Mouse (Mus musculus) hindbrain, embryonic 16.5 days (tissue): Measurements from ENCODE around the gene Gas7. TPM values are rescaled to one million over a fixed set of nuclear protein-coding genes. Genes with fewer than 3 reads are reported as not detected.

ENCODE experiments used
- ATAC-seq: fragments of 200-750 bp; cut with Nextera tagmentation; 2 replicates; pipeline ENCODE4 v1.8.0; 2017; ENCODE audit warnings: moderate TSS enrichment, moderate library complexity
- H3K27ac ChIP-seq: fragments of 300-500 bp; sonication (generic); 2 replicates; pipeline ENCODE4 v1.5.1; 2014; ENCODE audit warnings: low read depth, mild to moderate bottlenecking, control low read depth, low read length, moderate library complexity
- H3K27me3 ChIP-seq: fragments of 300-500 bp; sonication (generic); replicated peaks from 2 replicates; pipeline ENCODE4 v1.6.1; 2014; ENCODE audit warnings: low read length; ENCODE audit not compliant: control insufficient read depth, insufficient read depth
- H3K36me3 ChIP-seq: fragments of 300-500 bp; sonication (generic); 2 replicates; pipeline ENCODE4 v1.6.1; 2014; ENCODE audit warnings: mild to moderate bottlenecking, low read length, moderate library complexity, mixed read lengths; ENCODE audit not compliant: control insufficient read depth, insufficient read depth
- H3K4me1 ChIP-seq: fragments of 300-500 bp; sonication (generic); 2 replicates; pipeline ENCODE4 v1.6.1; 2014; ENCODE audit warnings: low read depth, low read length; ENCODE audit not compliant: control insufficient read depth, insufficient read depth
- H3K4me2 ChIP-seq: fragments of 300-500 bp; sonication (generic); 2 replicates; pipeline ENCODE4 v1.6.1; 2014; ENCODE audit warnings: mild to moderate bottlenecking, low read length, control low read depth, moderate library complexity
- H3K4me3 ChIP-seq: fragments of 300-500 bp; sonication (generic); 2 replicates; pipeline ENCODE4 v1.5.1; 2014; ENCODE audit warnings: mild to moderate bottlenecking, low read length, control low read depth, moderate library complexity
- H3K9ac ChIP-seq: fragments of 300-500 bp; sonication (generic); 2 replicates; pipeline ENCODE4 v1.6.1; 2014; ENCODE audit warnings: low read depth, mild to moderate bottlenecking, control low read depth, low read length, moderate library complexity
- H3K9me3 ChIP-seq: fragments of 300-500 bp; sonication (generic); 2 replicates; pipeline ENCODE4 v1.6.1; 2014; ENCODE audit warnings: mild to moderate bottlenecking, low read length, moderate library complexity; ENCODE audit not compliant: control insufficient read depth
- WGBS: fragments of 180-500 bp; shearing (Covaris S2); extraction: QIAGEN DNeasy Blood & Tissue Kit; methylation state at CpG from one replicate; pipeline ENCODE4 v1.1.7; 2014; 5-methylcytosine and 5-hydroxymethylcytosine counted together
- polyA plus RNA-seq: library from polyadenylated mRNA; unstranded; fragments of >200 nt; fragmentation: Nextera tagmentation; extraction: Ambion mirVana; gene quantifications from 2 replicates; pipeline ENCODE4 v1.2.1, GENCODE M21; 2015

Gene Gas7
- polyA plus RNA-seq, 1 experiment from 2014 or later: 34.8 TPM

GRCm38 (mm10) chr11:67647745-67648144 lies 192.5 kb downstream of the Gas7 start:
- WGBS: 36% methylated on average over 5 of the region's 5 CpGs
- no peaks in the 10 kb centered on the region for H3K27me3 ChIP-seq
- H3K9ac ChIP-seq: no peak overlapping the region
- no peak for ATAC-seq
- H3K4me1 ChIP-seq: peaks cover 9% of the 10 kb centered on the region
- no peak overlapping the region for H3K4me2 ChIP-seq
- H3K9me3 ChIP-seq: no peaks in the 10 kb centered on the region
- H3K4me3 ChIP-seq: no peak overlapping the region
- H3K36me3 ChIP-seq: no peaks in the 10 kb centered on the region
- H3K27ac ChIP-seq: no peak overlapping the region

- H3K4me2 ChIP-seq: no peak overlapping the region
- no peak for ATAC-seq
- no peaks in the 10 kb centered on the region for H3K27me3 ChIP-seq
- no peak overlapping the region for H3K9ac ChIP-seq
- H3K27ac ChIP-seq: no peak overlapping the region
- WGBS: 66% methylated on average over 11 of the region's 11 CpGs
- peaks cover 15% of the 10 kb centered on the region for H3K4me1 ChIP-seq
- H3K36me3 ChIP-seq: no peaks in the 10 kb centered on the region
- no peaks in the 10 kb centered on the region for H3K9me3 ChIP-seq
- no peak overlapping the region for H3K4me3 ChIP-seq
Observed at GRCm38 (mm10) chr11:67648651-67649407, 193.6 kb downstream of the Gas7 start.

DNA sequence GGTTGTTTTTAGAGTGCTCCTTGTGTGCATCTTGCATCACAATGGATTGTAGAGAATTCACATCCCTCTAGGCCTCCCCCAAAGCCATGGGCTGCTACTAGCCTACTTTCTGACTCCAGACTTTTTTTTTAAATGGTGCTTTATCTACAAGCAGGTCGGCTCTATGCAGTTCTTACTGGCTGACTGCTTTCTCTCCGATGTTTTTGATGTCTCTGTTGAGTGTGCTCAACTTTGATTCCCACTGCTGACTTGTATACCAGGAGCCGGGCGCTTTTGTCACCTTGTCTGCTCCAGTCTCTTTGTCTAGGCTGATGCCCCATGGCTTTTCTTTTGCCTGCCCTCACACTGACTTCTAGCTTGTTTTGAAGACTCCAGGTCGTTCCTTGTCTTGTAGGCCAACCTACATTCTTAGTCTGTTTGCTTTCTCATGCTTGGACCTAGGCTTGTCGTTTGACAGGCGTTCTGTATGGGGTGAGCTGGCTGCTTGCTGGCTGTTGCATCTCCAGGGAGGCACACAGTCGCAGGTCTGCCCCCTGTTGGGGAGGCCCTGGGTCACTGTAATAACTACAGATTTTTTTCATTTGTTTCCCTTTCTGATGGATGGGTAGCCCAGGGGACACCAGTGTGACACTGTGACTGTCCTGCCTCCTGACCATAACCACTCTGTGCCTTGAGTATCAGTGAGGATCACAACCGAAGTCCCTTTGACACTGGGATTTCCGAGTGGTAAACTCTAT lies 194.9 kb downstream of the Gas7 start:
- H3K4me1 ChIP-seq: peaks cover 18% of the 10 kb centered on the region
- no peak overlapping the region for H3K9ac ChIP-seq
- no peaks in the 10 kb centered on the region for H3K27me3 ChIP-seq
- H3K4me3 ChIP-seq: no peak overlapping the region
- WGBS: 49% methylated on average over 10 of the region's 10 CpGs
- no peak overlapping the region for H3K4me2 ChIP-seq
- no peak for ATAC-seq
- no peak overlapping the region for H3K27ac ChIP-seq
- H3K36me3 ChIP-seq: no peaks in the 10 kb centered on the region
- H3K9me3 ChIP-seq: no peaks in the 10 kb centered on the region

GRCm38 (mm10) chr11:67651731-67652130 lies 196.5 kb downstream of the Gas7 start:
- ATAC-seq: no peak
- 74% methylated on average over 6 of the region's 6 CpGs for WGBS
- peaks cover 24% of the 10 kb centered on the region for H3K4me1 ChIP-seq
- H3K9ac ChIP-seq: no peak overlapping the region
- H3K4me2 ChIP-seq: no peak overlapping the region
- H3K4me3 ChIP-seq: no peak overlapping the region
- H3K9me3 ChIP-seq: no peaks in the 10 kb centered on the region
- H3K27ac ChIP-seq: no peak overlapping the region
- H3K27me3 ChIP-seq: no peaks in the 10 kb centered on the region
- no peaks in the 10 kb centered on the region for H3K36me3 ChIP-seq

DNA sequence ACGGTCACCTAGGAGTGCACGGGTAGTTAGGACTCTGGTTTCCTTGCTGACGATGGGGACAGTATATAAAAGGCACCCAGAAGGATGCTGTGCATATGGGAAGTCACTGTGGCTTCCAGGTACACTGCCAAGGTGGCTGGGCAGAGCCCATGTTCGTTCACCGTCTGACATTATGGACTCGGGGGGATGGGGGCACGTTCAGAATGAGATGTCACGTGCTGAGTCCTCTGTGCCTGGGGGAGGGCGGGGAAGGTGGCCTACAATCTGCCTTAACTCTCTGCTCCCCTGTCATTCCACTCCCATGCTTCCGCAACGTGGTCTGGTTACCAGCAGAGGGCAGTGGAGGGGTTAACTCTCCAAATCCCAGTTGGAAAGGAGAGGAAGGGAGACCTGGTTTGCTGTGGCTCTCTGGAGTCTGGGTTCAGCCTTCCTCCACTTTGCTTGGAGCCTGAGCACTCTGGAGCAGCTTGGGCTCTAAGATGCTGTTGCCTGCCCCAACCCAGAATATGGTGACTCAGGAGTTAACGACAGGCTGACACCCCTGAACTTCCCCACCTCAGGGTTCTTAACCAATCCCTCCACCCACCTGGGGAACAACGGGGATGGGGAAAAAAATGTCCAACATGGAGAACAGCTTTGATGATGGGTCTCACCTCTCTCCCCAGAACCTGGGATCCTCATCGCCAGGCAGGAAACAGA lies 197.1 kb downstream of the Gas7 start:
- WGBS: 12% methylated on average over 14 of the region's 14 CpGs

DNA sequence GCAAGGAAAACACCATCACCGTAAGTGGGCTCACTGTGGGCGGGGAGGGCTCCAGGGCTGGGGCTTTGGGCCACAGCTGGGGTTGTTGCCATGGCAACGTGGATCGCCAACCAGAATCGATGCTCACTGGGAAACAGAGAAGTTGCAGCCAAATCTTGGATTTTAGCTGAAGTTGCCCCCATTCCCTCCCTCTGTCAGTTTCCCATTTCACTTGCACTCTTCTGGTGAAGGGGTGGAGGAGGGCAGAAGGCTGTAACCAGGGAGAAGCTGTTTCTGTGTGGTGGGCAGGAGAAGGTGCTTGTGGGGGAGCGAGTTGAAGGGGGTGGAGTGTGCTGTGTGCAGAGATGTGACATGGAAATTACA lies 197.6 kb downstream of the Gas7 start:
- H3K27me3 ChIP-seq: no peaks in the 10 kb centered on the region
- H3K9ac ChIP-seq: peak overlapping the region; percentile 38
- no peaks in the 10 kb centered on the region for H3K9me3 ChIP-seq
- no peak for ATAC-seq
- H3K4me1 ChIP-seq: peaks cover 24% of the 10 kb centered on the region
- no peak overlapping the region for H3K27ac ChIP-seq
- peak overlapping the region; percentile 22 for H3K4me3 ChIP-seq
- peak overlapping the region; percentile 39 for H3K4me2 ChIP-seq
- WGBS: 21% methylated on average over 6 of the region's 6 CpGs
- H3K36me3 ChIP-seq: no peaks in the 10 kb centered on the region

More for the DNA sequence above, 197.1 kb downstream of the Gas7 start:
- peak; percentile 34; the same call in 1 of the 2 replicates for ATAC-seq
- Histone ChIP-seq H3K36me3 (no peaks in the 10 kb centered on the region), H3K4me2 (peak overlapping the region; percentile 39), H3K9ac (peak overlapping the region; percentile 38), H3K27ac (no peak overlapping the region), H3K4me1 (peaks cover 24% of the 10 kb centered on the region), H3K27me3 (no peaks in the 10 kb centered on the region), H3K9me3 (no peaks in the 10 kb centered on the region), H3K4me3 (peak overlapping the region; percentile 22)

- Histone ChIP-seq H3K9ac (peak overlapping the region; percentile 27), H3K27ac (no peak overlapping the region), H3K36me3 (no peaks in the 10 kb centered on the region), H3K4me1 (peaks cover 24% of the 10 kb centered on the region), H3K27me3 (no peaks in the 10 kb centered on the region), H3K9me3 (no peaks in the 10 kb centered on the region), H3K4me2 (no peak overlapping the region; the same call in 1 of the 2 replicates), H3K4me3 (no peak overlapping the region)
- no peak for ATAC-seq
- WGBS: 91% methylated on average over 9 of the region's 9 CpGs
Observed at GRCm38 (mm10) chr11:67653521-67654090, 198.4 kb downstream of the Gas7 start.

DNA sequence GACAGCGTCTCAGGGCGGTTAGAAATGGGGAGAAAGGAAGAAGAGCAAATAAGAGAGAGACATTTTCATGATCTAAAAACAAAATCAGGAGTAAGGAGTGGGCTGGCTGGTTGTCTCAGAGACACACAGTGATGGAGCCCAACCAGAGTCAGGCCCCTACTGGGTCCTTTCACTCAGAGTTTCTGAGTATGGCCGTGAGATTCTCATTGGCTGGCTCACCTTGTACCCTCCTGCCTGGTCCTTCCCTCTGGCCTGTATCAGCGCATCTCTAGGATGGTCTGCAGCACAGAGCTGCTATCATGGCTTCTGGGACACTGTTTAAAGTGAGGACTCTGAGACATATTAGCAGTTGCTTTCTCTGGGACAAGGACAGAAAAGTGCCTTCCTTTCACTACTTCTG lies 199.3 kb downstream of the Gas7 start:
- ATAC-seq: no peak
- Histone ChIP-seq H3K27me3 (no peaks in the 10 kb centered on the region), H3K36me3 (no peaks in the 10 kb centered on the region), H3K4me1 (peaks cover 24% of the 10 kb centered on the region), H3K4me2 (no peak overlapping the region), H3K27ac (no peak overlapping the region), H3K9ac (no peak overlapping the region), H3K9me3 (no peaks in the 10 kb centered on the region), H3K4me3 (no peak overlapping the region)
- WGBS: 85% methylated on average over 4 of the region's 4 CpGs
